ENCODE assay signal across 8 mouse cellular contexts in the genomic region with DNA sequence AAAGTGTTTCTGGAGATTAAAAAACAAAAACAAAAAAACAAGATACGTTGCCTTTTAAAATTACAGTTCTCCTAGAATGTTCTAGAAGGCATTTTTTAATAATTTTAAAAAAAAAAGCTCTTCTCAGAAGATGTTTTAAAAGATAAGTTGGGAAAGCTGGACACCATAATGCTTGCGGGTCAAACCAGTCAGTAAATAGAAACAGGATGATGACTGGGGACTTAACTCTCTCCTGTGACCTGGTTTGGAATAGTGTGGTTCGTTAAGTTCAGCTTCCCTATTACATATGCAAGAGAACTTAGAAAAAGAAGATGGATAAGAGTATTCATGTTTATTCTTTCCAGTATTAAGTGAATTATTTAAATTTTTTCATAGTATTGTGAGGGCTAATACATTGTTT. TPM values are rescaled to one million over a fixed set of nuclear protein-coding genes. Genes with fewer than 3 reads are reported as not detected.
DNase-seq lines count a peak whose midpoint lies in the region; ATAC-seq and TF ChIP-seq lines count a peak whose summit lies in the region.

No protein-coding gene starts in this region.

- no peak for TF ChIP-seq CTCF in lung, embryonic 14.5 days (IDR thresholded peaks at IDR 0.05; ENCODE audit: low read depth)
- TF ChIP-seq CTCF in hindbrain, postnatal 0 days (IDR thresholded peaks at IDR 0.05; ENCODE audit: low read depth) = no peak

- DNase-seq in lung, embryonic 14.5 days = peak; percentile 25
- DNase-seq in lung, postnatal 14 days = no peak
- DNase-seq in c-Kit-positive CD71-positive TER-119-positive erythroid progenitor cells, embryonic 14.5 days (ENCODE audit: low spot score) = peak; percentile 37
- no peak for DNase-seq in hindbrain, postnatal 0 days (ENCODE audit: low spot score)
- DNase-seq in gastrocnemius, adult 18-20 months (ENCODE audit: low spot score) = no peak
- no peak for DNase-seq in kidney, postnatal 4 days

- no peak for TF ChIP-seq POLR2A in myocyte (IDR thresholded peaks at IDR 0.05; ENCODE audit: insufficient read length, low read depth)

- no peaks in the 10 kb centered on the region for H3K27me3 ChIP-seq in lung, embryonic 14.5 days (ENCODE audit: insufficient read depth, low read length)
- no peaks in the 10 kb centered on the region for H3K27me3 ChIP-seq in hindbrain, postnatal 0 days (ENCODE audit: insufficient read depth, low read length)
- no peaks in the 10 kb centered on the region for H3K27me3 ChIP-seq in myocyte (ENCODE audit: control insufficient read depth, insufficient read depth, insufficient read length)

- H3K4me3 ChIP-seq in lung, embryonic 14.5 days (ENCODE audit: low read depth, low read length) = peak overlapping the region; percentile 87
- peak overlapping the region; percentile 94 for H3K4me3 ChIP-seq in hindbrain, postnatal 0 days (ENCODE audit: low read length)
- H3K4me3 ChIP-seq in myocyte = peak overlapping the region; percentile 63

- no peaks in the 10 kb centered on the region for H3K36me3 ChIP-seq in lung, embryonic 14.5 days (ENCODE audit: insufficient read depth)
- no peaks in the 10 kb centered on the region for H3K36me3 ChIP-seq in hindbrain, postnatal 0 days (ENCODE audit: insufficient read depth, low read length)
- H3K36me3 ChIP-seq in myocyte (ENCODE audit: control insufficient read depth, insufficient read depth) = no peaks in the 10 kb centered on the region

- H3K4me2 ChIP-seq in lung, embryonic 14.5 days = peak overlapping the region; percentile 69
- peak overlapping the region; percentile 73 for H3K4me2 ChIP-seq in hindbrain, postnatal 0 days (ENCODE audit: low read depth, low read length)
- peak overlapping the region; percentile 77 for H3K4me2 ChIP-seq in myocyte (ENCODE audit: low read depth)

- H3K27ac ChIP-seq in lung, embryonic 14.5 days (ENCODE audit: low read depth) = no peak overlapping the region
- no peak overlapping the region for H3K27ac ChIP-seq in hindbrain, postnatal 0 days

- H3ac ChIP-seq in myocyte (ENCODE audit: control insufficient read depth, insufficient read length) = peak overlapping the region; percentile 26

- H3K4me1 ChIP-seq in lung, embryonic 14.5 days (ENCODE audit: insufficient read depth) = 0 out of 2 replicates have a peak, but pooled peaks cover 12% of the 10 kb centered on the region
- peaks cover 10% of the 10 kb centered on the region; the same call in 1 of the 2 replicates for H3K4me1 ChIP-seq in hindbrain, postnatal 0 days (ENCODE audit: insufficient read depth, low read length)

- no peaks in the 10 kb centered on the region for H3K9me3 ChIP-seq in lung, embryonic 14.5 days (ENCODE audit: low read depth, low read length)
- H3K9me3 ChIP-seq in hindbrain, postnatal 0 days (ENCODE audit: low read length) = no peaks in the 10 kb centered on the region

- peak overlapping the region; percentile 88 for H3K9ac ChIP-seq in lung, embryonic 14.5 days
- peak overlapping the region; percentile 87 for H3K9ac ChIP-seq in hindbrain, postnatal 0 days (replicated peaks; ENCODE audit: low read length)

- H3K79me2 ChIP-seq in myocyte (ENCODE audit: control insufficient read depth, insufficient read depth) = peaks cover 58% of the 10 kb centered on the region

- 2% methylated on average over 3 of the region's 3 CpGs for WGBS in lung, embryonic 14.5 days
- WGBS in hindbrain, postnatal 0 days = 3% methylated on average over 3 of the region's 3 CpGs

- ATAC-seq in lung, embryonic 14.5 days (ENCODE audit: insufficient read depth) = no peak
- no peak for ATAC-seq in hindbrain, postnatal 0 days
- ATAC-seq in activated CD4-positive, CD25-positive, alpha-beta regulatory T cell, adult 4 months = no peak

TF ChIP-seq in myocyte, 11 proteins besides CTCF, POLR2A, EP300 and RAD21:
- TF ChIP-seq MYOG (IDR thresholded peaks at IDR 0.05; ENCODE audit: control insufficient read depth in 1 of 3, insufficient read depth in 1 of 3, insufficient read length in 2 of 3, low read depth in 2 of 3) (no peak), MYOD1 (IDR thresholded peaks at IDR 0.05; ENCODE audit: control insufficient read depth in 1 of 3, insufficient read length in 2 of 3, low read depth in 2 of 3) (no peak), TCF3 (IDR thresholded peaks at IDR 0.05; ENCODE audit: insufficient read length, low read depth) (no peak), TCF12 (IDR thresholded peaks at IDR 0.05; ENCODE audit: insufficient read depth, poor library complexity, severe bottlenecking) (no peak), MAX (IDR thresholded peaks at IDR 0.05; ENCODE audit: low read depth) (no peak), E2F4 (IDR thresholded peaks at IDR 0.05; ENCODE audit: insufficient read depth) (no peak), USF1 (IDR thresholded peaks at IDR 0.05; ENCODE audit: low read depth) (no peak), CEBPB (IDR thresholded peaks at IDR 0.05; ENCODE audit: insufficient read depth, poor library complexity, severe bottlenecking) (no peak), POLR2AphosphoS2 (IDR thresholded peaks at IDR 0.05; ENCODE audit: insufficient read length, low read depth) (no peak), REST (IDR thresholded peaks at IDR 0.05; ENCODE audit: insufficient read depth, insufficient read length) (no peak), SRF (IDR thresholded peaks at IDR 0.05; ENCODE audit: control insufficient read depth, insufficient read length, low read depth) (no peak)

RNA-seq across cellular contexts. Expression of gene Nfatc3, which starts 1.9 kb away (rescaled TPM):
- polyA plus RNA-seq in lung, embryonic 14.5 days (2014; fragmentation: Nextera tagmentation; extraction: Ambion mirVana) = 7.1 and 7.6 TPM in 2 replicates
- 14.0 and 24.0 TPM in 2 replicates for total RNA-seq in hindbrain, postnatal 0 days (2014; rRNA removed)
- polyA plus RNA-seq in hindbrain, postnatal 0 days (2015; fragmentation: Nextera tagmentation; extraction: Ambion mirVana) = 2.8 and 2.9 TPM in 2 replicates
- 11.8 TPM for polyA plus RNA-seq in myocyte (2012; fragmentation: generic; extraction: Trizol)
- 10 to 100 TPM; 26.2 to 27.9 TPM for total RNA-seq in gastrocnemius, adult 18-20 months (2021)
- 10 to 100 TPM; 30.0 to 31.5 TPM for polyA plus RNA-seq in activated CD4-positive, CD25-positive, alpha-beta regulatory T cell, adult 4 months (2017; shearing (Covaris generic))

RNA-seq across cellular contexts. Expression of gene Ddx28, which starts 48.8 kb away (rescaled TPM):
- polyA plus RNA-seq in lung, embryonic 14.5 days (2014; fragmentation: Nextera tagmentation; extraction: Ambion mirVana) = 19.1 and 19.5 TPM in 2 replicates
- total RNA-seq in hindbrain, postnatal 0 days (2014; rRNA removed) = 36.7 and 43.3 TPM in 2 replicates
- polyA plus RNA-seq in hindbrain, postnatal 0 days (2015; fragmentation: Nextera tagmentation; extraction: Ambion mirVana) = 19.7 and 20.2 TPM in 2 replicates
- polyA plus RNA-seq in myocyte (2012; fragmentation: generic; extraction: Trizol) = 20.6 TPM
- 10 to 100 TPM; 10.6 to 10.9 TPM for total RNA-seq in gastrocnemius, adult 18-20 months (2021)
- polyA plus RNA-seq in activated CD4-positive, CD25-positive, alpha-beta regulatory T cell, adult 4 months (2017; shearing (Covaris generic)) = 10 to 100 TPM in 1 of 2 experiments, 1 to 10 TPM in 1; 9.7 to 12.1 TPM

RNA-seq across cellular contexts. Expression of gene Dpep2nb, which starts 54.7 kb away (rescaled TPM):
- not detected in 2 replicates for polyA plus RNA-seq in lung, embryonic 14.5 days (2014; fragmentation: Nextera tagmentation; extraction: Ambion mirVana)
- total RNA-seq in hindbrain, postnatal 0 days (2014; rRNA removed) = not detected in 2 replicates
- not detected in 2 replicates for polyA plus RNA-seq in hindbrain, postnatal 0 days (2015; fragmentation: Nextera tagmentation; extraction: Ambion mirVana)
- not detected for polyA plus RNA-seq in myocyte (2012; fragmentation: generic; extraction: Trizol)
- not detected for total RNA-seq in gastrocnemius, adult 18-20 months (2021)
- polyA plus RNA-seq in activated CD4-positive, CD25-positive, alpha-beta regulatory T cell, adult 4 months (2017; shearing (Covaris generic)) = not detected

Comparison
In these comparisons a context has a peak if more than half of its experiments do, and no peak if none do; other contexts are left out.
1. DNase-seq: peak in lung, embryonic 14.5 days (single experiment) and c-Kit-positive CD71-positive TER-119-positive erythroid progenitor cells, embryonic 14.5 days (single experiment); none in lung, postnatal 14 days (single experiment), hindbrain, postnatal 0 days (single experiment), gastrocnemius, adult 18-20 months (single experiment) and kidney, postnatal 4 days (0 of 2).
2. Peak in every context shown above with its lines, with median percentiles within 50 percentile points of each other: H3K4me2 ChIP-seq and H3K4me3 ChIP-seq.